Mouse (Mus musculus): ENCODE data around the gene Grin2a. TPM values are rescaled to one million over a fixed set of nuclear protein-coding genes. Genes with fewer than 3 reads are reported as not detected.

Gene Grin2a
- total RNA-seq, 2 experiments from 2014 or later = not detected

DNA sequence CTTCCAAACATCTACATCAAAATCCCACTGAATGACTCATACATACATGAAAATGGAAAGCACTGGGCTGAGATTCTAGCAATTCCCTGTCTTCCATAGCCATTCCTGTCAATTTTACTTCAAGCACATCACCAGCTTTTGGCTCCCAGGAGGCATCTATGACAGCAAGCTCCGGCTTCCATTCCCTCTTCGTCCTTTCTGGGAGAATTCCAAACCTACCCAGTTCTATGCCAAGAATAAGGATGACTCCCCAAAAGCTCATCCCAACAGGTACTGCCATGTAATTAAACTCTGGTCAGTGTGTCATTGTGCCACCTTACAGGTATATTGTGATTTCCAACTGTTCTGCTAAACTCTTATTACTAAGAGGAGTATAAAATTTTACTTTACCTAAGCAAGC, 111.2 kb downstream of the Grin2a start:
- intact Hi-C loops (cut with DNase I) = no loop called here
- no peak for DNase-seq

DNA sequence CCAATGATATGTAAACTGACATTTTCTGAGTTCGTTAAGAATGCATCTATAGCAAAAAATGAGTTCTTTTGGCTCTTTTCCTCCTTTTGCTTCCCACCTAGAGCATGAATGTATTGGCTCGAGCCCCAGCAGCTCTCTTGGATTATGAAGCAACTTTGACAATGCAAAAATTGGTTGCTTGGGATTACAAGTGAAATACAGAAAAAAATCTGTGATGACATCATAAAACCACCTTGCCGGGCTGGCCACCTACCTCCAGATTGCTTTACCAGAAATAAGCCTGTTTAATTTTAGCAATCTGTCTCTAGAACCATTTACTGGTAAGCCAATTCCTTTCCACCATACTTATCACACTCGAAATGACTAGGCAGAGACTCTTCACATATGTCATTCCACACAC, 112.9 kb downstream of the Grin2a start:
- no peak for DNase-seq
- intact Hi-C loops (cut with DNase I) = no loop called here

DNA sequence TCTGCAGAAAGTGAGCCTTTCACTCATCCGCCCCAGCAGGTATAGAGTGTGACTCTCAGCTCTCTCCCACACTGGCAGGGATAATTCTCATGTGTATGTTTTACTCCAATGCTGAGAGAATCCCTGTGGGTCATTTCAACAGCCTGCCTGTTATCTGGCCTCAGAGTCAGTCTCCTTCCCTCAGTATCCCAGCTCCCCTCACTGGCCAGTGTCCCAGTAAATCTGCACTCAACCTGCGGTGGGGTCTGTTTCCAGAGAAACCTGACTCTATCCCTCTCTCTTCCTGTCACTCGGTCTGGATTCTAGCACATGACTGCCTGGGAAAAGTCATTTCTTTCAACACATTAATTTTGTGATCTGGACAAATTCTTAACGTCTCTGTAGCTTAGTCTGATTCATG, 122.4 kb downstream of the Grin2a start:
- intact Hi-C loops (cut with DNase I) = no loop called here
- DNase-seq = no peak

DNA sequence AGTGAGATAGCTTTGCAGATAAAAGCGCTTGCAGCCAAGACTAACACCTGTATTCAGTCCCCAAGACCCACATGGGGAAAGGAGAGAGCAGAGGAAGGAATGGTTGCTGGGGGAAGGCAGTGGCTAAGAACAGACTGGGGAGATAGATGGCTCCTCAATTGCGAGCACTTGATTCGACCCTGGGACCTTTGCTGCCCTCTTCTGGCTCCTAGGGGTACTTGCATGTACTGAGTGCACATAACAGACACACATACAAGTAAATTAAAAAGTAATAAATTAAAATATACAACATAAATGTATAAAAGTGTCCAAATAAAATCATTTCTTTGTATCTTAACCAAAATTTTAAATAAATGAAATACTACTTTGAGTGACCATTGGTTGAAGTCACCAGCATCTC, 129.7 kb downstream of the Grin2a start:
- no peak for DNase-seq
- intact Hi-C loops (cut with DNase I) = no loop called here

DNA sequence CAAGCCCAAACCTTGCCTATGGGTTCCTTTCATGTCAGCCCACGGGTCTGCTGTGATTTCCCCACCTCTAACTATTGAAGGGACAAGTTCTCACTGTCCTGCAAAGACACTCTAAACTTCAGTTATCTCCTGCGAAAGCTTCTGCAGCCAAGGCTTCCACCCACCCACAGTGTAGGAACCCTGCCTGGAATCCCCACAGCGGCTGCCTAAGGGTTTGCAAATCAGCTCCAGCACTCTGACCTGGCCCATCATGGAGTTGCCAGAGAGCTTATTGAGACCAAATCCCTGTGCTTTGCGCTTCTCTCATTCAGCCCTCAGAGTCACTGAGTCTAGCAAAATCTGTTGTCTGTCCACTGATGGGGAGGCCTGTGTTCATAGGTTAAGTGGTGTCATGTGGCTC, 130.3 kb downstream of the Grin2a start:
- intact Hi-C loops (cut with DNase I) = no loop called here
- DNase-seq = no peak

DNA sequence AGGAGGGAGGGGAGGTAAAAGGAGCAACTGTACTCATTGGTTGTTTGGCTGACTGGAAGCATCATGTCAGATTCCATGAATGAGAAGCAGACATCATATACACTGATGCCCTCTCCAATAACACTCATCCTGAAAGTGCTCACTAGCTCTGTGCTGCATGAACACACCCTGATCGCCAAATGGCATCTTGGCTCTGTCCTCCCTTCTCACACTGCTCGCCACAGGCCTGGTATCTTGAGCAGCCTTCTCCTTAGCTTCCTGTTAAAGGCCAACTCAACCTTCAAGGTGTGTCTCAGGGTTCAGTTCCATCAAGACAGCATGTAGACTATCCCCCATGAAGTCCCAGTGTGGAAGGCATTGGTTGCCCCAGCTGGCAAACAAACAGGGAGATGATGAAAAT, 137.6 kb downstream of the Grin2a start:
- no peak for DNase-seq

DNA sequence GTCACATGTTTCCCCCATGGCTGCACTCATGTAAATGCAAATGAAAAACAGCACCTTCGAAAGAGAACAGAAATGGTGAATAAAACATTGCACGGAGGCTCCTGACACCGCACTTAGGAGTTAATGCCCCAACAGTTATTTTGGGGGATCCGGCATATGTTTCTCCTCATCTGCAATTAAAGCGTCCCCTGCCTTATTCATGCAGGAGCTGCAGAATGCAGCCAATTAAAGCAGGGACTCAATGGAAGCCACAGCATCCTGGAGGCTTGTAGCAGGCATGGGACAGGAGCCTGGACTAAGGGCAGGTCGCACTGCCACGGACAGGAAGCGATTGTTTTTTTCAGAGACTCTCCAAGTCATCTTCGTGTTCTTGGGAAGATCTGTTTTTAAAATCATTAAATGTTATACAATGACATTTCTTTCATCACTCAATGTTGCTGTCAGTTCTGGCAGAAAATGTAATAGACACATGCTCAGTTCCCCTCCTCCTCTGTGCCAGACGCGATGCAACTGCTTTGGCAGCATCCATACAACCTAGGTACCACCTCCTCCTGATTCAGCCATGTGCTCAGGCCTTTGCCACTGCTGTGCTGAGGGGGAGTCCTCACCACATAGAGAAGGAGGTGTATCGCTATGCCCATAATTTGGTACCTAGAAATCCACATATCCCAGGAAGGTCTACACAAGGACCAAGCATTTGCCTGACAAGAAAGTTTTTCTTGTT, 143.9 kb downstream of the Grin2a start:
- no peak for DNase-seq
- intact Hi-C loops (cut with DNase I) = no loop called here

More for the DNA sequence above, 137.6 kb downstream of the Grin2a start:
- intact Hi-C loops (cut with DNase I) = no loop called here

DNA sequence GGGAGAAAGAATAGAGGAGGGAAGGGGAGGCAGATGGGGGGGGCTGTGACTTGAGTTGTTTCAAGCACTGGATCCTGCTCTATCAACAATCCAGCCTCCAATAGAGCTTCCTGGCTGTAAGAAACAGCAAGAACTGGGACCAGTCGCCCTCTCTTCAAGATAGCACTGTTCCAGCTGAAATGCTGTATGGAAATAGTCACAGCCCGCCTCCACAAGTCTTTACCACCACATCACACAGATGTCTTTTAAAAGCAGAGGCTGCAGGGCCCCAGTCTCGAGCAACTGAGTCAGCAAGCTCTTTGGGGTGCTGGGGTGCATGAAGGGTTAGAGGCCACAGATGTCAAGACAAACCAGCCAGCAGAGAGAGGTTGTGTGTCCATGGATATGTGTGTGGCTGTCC, 153.9 kb downstream of the Grin2a start:
- intact Hi-C loops (cut with DNase I) = no loop called here
- DNase-seq = no peak

DNA sequence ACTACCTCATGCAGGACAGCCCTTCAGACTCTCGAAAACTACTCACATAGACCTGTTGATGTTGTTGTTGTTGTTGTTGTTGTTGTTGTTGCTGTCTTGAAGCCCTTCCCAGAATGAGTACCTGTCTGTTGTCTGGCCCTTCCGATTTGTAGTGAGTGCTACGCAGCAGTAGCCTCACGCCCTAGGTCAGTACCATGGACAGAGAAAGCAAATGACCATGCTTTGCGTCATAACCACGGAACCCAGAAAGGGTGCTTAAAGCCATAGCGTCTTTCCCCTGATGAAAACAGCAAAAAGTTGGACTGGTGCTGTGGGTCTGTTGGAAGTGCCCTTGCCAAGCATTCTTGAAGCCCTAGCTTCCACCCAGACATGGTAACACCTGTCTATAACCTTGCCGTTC, 158.8 kb downstream of the Grin2a start:
- intact Hi-C loops (cut with DNase I) = no loop called here
- no peak for DNase-seq

DNA sequence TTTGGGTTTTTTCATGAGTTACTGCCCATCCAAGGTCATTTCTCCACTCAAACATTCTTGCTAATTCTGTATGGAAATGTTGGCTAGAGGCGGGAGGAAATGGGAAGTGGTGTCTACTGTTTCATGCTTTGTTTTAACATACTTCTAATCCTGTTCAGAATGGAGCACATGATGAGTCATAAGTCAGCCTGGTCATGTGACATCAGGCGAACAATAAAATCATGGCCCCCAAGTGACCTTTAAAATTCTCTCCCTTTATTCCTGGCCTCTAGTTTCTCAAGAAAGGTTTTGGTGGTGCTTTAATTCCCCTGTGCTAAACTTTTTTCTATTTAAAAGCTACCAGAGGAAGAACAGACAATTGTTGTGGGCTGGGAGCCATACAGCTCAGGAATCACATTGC, 161.1 kb downstream of the Grin2a start:
- intact Hi-C loops (cut with DNase I) = no loop called here
- no peak for DNase-seq

DNA sequence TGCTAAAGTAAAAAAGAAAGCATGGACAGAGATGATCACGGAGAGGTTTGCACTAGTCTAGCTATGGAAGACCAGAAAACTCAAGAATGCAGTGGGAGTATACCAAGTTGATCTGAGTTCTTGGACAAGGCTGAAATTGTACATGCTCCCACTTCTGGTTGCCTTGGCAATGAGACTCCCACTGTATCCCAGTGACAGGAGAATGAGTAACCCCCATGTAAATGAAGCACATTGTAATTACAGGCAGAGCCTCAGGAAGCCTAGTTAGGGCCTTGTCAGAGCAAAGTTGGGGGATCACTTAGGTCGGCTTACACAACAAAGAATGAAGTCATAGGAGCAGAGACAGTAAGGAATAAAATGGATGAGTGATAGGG, 170.3 kb downstream of the Grin2a start:
- no peak for DNase-seq
- intact Hi-C loops (cut with DNase I) = no loop called here

DNA sequence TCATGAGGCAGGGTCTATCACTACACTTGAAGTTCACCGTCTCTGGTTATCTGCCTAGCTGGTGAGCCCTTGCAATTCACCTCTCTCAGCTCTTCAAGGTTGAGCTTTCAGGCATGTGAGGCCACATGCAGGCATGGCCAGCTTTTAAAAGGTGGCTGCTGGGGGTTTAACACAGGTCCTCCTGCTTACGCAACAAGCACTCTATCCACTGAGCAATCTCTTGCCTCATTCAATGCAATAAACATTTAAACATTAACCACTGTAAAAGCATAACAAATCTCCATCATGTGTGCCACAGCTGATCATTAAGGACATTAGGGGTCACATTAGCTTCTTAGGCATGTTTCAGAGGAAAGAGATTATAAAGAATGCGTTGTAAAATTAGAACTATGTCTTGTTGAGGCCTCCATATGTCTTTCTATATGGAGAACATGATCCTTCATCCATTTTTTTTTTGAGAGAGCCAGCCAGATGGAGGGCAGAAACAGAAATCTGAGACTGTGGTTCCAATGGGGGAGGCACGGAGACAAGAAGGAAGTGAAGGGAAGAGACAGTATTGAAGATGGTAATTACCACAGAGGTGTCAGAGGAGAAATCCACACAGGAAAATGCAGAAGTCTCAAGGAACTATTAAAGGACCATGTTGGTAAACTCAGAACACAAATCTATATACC, 170.8 kb downstream of the Grin2a start:
- DNase-seq = no peak
- intact Hi-C loops (cut with DNase I) = no loop called here

DNA sequence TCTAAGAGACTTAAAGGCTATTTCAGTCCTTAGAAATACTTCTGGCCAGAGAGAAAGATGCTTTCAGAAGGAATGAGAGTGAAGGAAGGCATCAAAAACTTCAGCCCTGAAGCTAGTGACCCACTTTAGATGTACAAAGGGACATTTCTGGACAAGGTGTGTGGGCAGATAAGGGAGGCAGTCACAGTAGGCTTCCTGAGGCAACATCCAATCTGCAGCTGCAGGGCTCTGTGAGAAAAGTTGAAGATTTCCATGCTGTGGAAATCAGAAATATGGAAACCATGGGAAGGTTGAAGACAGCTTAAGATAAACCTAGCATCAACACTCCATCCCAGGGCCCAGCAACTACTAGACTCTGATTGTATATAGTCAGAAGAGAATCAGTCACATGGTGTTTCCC, 171.7 kb downstream of the Grin2a start:
- no peak for DNase-seq
- intact Hi-C loops (cut with DNase I) = no loop called here

DNA sequence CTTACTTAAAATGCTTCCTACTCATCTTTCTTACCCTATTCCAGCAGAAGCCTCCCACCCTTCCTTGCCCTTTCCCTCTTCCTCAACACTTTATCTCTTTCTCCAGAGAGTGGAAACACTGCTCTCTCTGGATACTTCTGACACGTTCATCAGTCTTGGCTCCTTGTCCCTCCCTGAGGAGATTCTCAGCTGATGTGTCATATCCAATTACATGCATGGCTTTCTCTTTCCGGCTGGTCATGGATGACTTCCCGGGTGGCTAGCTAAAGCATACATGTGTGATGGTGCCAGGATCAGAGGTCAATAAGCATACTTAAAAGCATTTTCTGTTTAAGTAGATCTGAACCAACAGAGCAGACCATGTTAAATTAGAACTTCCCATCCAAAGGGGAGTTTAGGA, 175.9 kb downstream of the Grin2a start:
- intact Hi-C loops (cut with DNase I) = no loop called here
- no peak for DNase-seq

DNA sequence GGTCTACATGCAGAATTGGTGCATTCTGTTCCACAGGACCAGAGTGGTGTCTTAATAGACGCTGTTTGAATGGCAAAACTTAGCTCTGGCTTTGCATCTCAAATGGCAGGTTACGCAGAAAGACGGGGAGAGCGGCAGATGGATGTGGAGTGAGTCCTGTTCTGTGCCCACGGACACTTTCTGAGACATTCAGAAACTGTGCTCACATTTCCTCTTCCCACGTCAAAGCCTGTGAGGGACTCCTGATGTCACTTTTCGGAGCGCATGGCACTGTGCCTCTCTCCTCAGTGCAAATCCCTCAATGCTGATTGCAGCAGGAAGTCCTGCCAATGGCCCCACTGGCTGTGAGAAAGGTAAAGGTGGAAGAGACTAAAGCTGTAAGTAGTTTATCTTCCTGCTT, 194.0 kb downstream of the Grin2a start:
- intact Hi-C loops (cut with DNase I) = no loop called here
- no peak for DNase-seq

DNA sequence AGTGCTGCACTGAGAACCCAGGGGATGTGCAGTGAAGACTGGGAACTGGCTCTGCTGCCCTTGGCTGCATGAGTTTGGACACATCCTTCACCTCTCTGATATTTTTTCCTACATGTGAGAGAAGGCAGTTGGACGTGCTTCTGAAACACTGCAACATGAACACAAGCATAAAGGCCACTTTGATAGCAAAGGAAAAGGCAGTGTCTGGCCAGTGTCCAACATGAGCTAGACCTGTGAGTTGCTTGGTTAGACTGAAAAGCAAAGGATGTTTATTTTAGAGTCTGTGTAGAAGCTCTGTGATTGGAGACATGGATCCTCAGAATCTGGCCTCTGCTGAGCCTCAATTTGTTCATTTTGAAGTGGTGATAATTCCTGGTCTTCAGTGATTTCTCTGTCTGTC, 195.1 kb downstream of the Grin2a start:
- intact Hi-C loops (cut with DNase I) = no loop called here
- DNase-seq = no peak

DNA sequence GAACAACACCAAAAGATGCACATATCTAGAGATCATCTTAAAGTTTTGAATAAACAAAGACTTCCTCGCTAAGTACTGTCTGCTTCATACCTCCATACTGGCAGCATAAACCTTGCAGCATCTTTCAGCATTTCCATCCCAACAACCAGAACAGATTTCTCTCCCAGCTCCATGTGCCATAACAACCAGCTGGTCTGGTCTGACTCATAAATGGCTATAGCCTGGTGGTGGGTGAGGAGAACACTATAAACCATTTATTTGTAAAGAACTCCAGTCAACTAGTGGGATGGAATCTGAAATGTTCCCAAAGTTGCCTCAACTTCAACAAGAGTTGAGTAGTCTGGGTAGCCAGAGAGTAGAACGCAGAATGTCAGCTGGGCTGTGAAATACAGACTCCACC, 202.4 kb downstream of the Grin2a start:
- no peak for DNase-seq
- intact Hi-C loops (cut with DNase I) = no loop called here

DNA sequence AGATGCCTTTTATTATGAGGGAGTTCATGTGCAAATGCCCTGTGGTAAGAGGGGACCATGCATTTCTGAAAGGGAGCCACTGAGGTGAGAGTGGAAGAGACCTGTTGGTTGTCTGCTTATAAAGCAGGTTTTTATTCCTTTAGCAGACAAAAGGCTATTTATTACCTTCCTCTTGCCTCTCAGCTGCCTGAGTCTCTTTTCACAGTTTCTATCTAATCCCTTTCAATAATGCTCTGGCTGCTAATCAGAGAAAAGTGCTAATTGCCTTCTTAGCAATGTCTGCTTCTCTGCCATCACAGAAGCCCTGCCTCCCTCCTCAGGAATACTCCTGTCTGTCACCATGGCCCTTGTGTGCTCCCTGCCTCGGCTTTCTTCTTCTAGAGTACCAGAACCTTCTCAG, 209.1 kb downstream of the Grin2a start:
- DNase-seq = no peak
- intact Hi-C loops (cut with DNase I) = no loop called here

DNA sequence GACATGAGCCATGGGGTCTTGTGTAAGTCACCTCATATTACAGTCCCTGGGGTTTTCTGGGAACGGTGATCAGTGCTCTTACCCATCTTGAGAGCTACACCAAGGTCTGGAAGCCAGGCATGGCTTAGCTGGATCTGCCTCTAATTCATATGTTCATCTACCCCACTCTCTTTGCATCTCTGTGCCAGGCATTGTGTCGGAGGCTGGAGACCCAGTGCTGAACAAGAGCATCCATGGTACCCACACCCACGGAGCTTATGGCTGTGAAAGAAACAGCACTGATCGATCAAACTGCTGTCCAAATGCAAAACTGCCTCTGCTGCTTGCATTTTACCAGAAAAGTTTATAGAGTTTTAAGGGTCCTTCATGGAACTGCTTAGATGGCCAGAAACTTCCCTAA, 209.5 kb downstream of the Grin2a start:
- intact Hi-C loops (cut with DNase I) = no loop called here
- DNase-seq = no peak

DNA sequence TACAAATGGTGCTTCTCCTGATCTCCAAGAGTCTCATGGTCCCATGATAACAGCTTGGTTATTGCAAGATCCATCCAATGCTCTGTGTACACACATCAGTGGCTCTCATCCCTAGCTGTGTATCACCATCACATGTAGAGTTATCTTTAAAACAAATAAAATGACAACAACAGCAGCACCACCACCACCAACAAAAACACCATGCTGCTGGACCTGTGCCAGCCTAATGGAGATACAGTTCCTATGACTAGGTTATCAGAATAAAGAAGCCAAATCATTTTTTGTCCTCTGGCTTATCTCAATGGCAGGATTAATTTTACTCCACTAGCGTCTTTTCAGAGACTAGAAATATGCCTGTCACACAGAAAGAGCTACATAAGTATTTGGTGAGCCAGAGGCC, 226.4 kb downstream of the Grin2a start:
- intact Hi-C loops (cut with DNase I) = no loop called here

DNA sequence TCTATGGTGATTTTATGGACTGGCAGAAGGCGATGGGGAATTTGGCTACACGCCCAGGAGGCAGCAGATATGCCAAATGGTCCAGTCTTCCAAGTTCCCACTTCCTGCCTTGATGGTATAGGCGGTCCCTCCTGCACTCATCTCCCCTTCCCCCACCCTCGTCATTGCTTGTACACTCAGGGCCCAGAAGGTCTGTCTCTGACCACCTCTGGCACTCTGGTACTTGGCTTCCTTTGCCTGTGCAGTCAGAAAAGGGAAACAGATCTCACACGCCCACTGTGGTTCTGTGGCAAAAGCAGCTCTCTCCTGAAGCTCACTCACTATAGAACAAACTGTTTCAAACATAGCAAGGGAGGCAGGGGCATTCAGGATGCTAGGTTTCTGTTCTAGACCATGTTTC, 227.0 kb downstream of the Grin2a start:
- DNase-seq = no peak
- intact Hi-C loops (cut with DNase I) = no loop called here

More for the DNA sequence above, 226.4 kb downstream of the Grin2a start:
- no peak for DNase-seq

DNA sequence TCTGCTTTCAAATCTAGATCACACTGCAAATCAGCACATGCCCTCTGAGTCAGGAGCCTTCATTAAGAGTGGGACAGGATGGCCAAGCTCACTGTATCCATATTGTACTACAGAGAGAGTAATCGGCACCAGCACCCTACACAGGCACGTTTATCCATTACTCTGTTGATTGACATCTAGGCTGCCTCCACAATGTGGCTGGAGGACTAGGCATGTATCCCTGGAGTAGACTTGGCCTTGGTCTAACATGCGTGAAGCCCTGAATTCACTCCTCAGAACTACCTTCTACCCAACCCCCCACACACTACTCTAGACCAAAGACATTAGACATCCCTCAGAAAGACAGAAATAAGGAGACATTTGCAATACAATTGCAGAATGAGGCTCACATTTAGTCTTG, 227.4 kb downstream of the Grin2a start:
- intact Hi-C loops (cut with DNase I) = no loop called here
- DNase-seq = no peak

DNA sequence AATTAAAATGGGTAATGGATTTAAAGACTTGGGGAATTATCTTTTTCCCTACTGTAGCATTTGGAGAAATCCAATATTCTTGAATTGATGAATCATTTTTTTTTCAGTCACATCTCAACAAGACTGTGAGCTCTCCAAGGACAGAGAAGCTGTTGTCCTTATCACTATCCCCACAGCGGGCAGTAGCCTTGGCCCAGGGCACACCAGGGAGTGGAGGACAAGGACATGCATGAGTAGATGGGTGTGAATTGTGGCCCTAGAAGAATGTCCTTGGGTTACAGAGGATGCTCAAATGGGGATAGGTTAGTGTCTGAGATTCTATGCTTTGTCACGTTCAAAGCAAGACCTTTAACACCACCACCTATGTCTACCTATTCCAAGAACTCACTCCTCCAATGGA, 231.3 kb downstream of the Grin2a start:
- no peak for DNase-seq
- intact Hi-C loops (cut with DNase I) = no loop called here
